Mouse (Mus musculus): ENCODE data around the gene Ifnl3.

- TF ChIP-seq CTCF (IDR thresholded peaks at IDR 0.05; ENCODE audit: low read depth) (no peak), EP300 (IDR thresholded peaks at IDR 0.05; ENCODE audit: low read depth) (no peak)
Observed at GRCm38 (mm10) chr7:28484192-28484591, 38.4 kb upstream of the Ifnl3 start.

All from liver, postnatal 0 days (tissue).